Mouse (Mus musculus): ENCODE results near the gene Rnaseh2a.

DNA sequence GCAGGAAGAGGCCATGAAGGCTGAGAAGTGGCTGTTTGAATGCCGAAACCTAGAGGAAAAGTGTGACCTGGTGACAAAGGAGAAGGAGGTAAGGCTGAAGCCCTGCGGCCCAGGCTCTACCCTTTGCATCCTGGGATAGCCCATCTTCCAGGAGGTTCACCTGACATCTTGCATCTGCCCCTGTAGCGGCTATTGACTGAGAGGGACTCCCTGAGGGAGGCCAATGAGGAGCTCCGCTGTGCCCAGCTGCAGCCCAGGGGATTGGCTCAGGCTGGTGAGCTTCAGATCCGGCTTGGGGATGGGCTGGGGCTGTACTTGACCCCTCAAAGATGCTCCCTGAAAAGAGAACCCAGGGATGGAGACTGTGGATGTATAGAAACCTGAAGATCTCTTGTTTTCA lies 27.4 kb upstream of the Rnaseh2a start:
- no peak for TF ChIP-seq ZNF384 (IDR thresholded peaks at IDR 0.05; ENCODE audit: low read depth, low read length)
- TF ChIP-seq CTCF (conservative IDR thresholded peaks at IDR 0.05 in 1 of 2, IDR thresholded peaks at IDR 0.05 in 1 of 2; ENCODE audit: low read depth in 2 of 2, low read length in 2 of 2), result no peak
- TF ChIP-seq EP300 (IDR thresholded peaks at IDR 0.05; ENCODE audit: low read length), result no peak
- TF ChIP-seq USF1 (IDR thresholded peaks at IDR 0.05; ENCODE audit: low read depth, low read length), result no peak
- no peak for TF ChIP-seq POLR2AphosphoS2 (IDR thresholded peaks at IDR 0.05; ENCODE audit: low read depth, low read length)

All from CH12.LX (cell line).